ENCODE assay signal across 9 mouse cellular contexts in genomic region chr9:74141864-74142263, GRCm38 (mm10). TPM values are rescaled to one million over a fixed set of nuclear protein-coding genes. Genes with fewer than 3 reads are reported as not detected.
DNase-seq lines count a peak whose midpoint lies in the region; ATAC-seq lines count a peak whose summit lies in the region.
"Had no signal": no experiment of that assay in that cellular context is flagged by ENCODE, and none has a peak within 500 bp of the region (broad histone marks: within the 10 kb centered on the region; RNA-seq: fewer than 3 reads in every experiment).

No protein-coding gene starts in this region.

- no peak overlapping the region for H3K9ac ChIP-seq in kidney, embryonic 16.5 days (replicated peaks; ENCODE audit: low read length)
- H3K9ac ChIP-seq: embryonic facial prominence, embryonic 13.5 days had no signal

- no peaks in the 10 kb centered on the region for H3K9me3 ChIP-seq in kidney, embryonic 16.5 days (ENCODE audit: low read length)
- H3K9me3 ChIP-seq in embryonic facial prominence, embryonic 10.5 days = no peaks in the 10 kb centered on the region
- H3K9me3 ChIP-seq: embryonic facial prominence, embryonic 13.5 days had no signal

- no peak for ATAC-seq in kidney, embryonic 16.5 days (ENCODE audit: low FRiP score, low TSS enrichment)

- H3K27me3 ChIP-seq in kidney, embryonic 16.5 days (ENCODE audit: insufficient read depth, low read length) = no peaks in the 10 kb centered on the region
- H3K27me3 ChIP-seq in embryonic facial prominence, embryonic 10.5 days (replicated peaks; ENCODE audit: low read depth, poor library complexity, severe bottlenecking) = no peaks in the 10 kb centered on the region
- H3K27me3 ChIP-seq: embryonic facial prominence, embryonic 13.5 days had no signal

- intact Hi-C loops in left cerebral cortex, postnatal 4 days (cut with DNase I) = loop anchor here (5.0 kb wide), 1 partner anchor 140 kb away; no protein-coding TSS in a partner anchor

- H3K4me1 ChIP-seq in kidney, embryonic 16.5 days (ENCODE audit: insufficient read depth, low read length) = no peaks in the 10 kb centered on the region
- H3K4me1 ChIP-seq in embryonic facial prominence, embryonic 10.5 days = no peaks in the 10 kb centered on the region
- H3K4me1 ChIP-seq: embryonic facial prominence, embryonic 13.5 days had no signal

- peak; percentile 35 for DNase-seq in kidney, adult 11 months
- peak; percentile 49 to 62 for DNase-seq in adrenal gland, postnatal 36 days
- peak; percentile 62 for DNase-seq in embryonic facial prominence, embryonic 10.5 days (ENCODE audit: low spot score)
- peak; percentile 69 for DNase-seq in induced T-regulatory cell, adult 2 months (ENCODE audit: low read depth)
- peak; percentile 66 for DNase-seq in left cerebral cortex, postnatal 4 days
- DNase-seq in neural tube, embryonic 10.5 days (ENCODE audit: extremely low spot score, low spot score) = peak; percentile 66
- peak; percentile 9 for DNase-seq in thymus, postnatal 25 days

- H3K4me3 ChIP-seq in kidney, embryonic 16.5 days (ENCODE audit: low read length) = no peak overlapping the region
- H3K4me3 ChIP-seq in embryonic facial prominence, embryonic 10.5 days = no peak overlapping the region
- H3K4me3 ChIP-seq: embryonic facial prominence, embryonic 13.5 days had no signal

- H3K27ac ChIP-seq in kidney, embryonic 16.5 days (ENCODE audit: low read length) = no peak overlapping the region
- H3K27ac ChIP-seq in embryonic facial prominence, embryonic 10.5 days (replicated peaks) = no peak overlapping the region
- H3K27ac ChIP-seq: embryonic facial prominence, embryonic 13.5 days had no signal

- H3K4me2 ChIP-seq in kidney, embryonic 16.5 days (replicated peaks; ENCODE audit: low read depth, low read length) = no peak overlapping the region
- H3K4me2 ChIP-seq: embryonic facial prominence, embryonic 13.5 days had no signal

- no peaks in the 10 kb centered on the region for H3K36me3 ChIP-seq in kidney, embryonic 16.5 days (ENCODE audit: insufficient read depth, low read length)
- no peaks in the 10 kb centered on the region for H3K36me3 ChIP-seq in embryonic facial prominence, embryonic 10.5 days (replicated peaks)
- H3K36me3 ChIP-seq: embryonic facial prominence, embryonic 13.5 days had no signal

- 4% methylated on average over 3 of the region's 3 CpGs for WGBS in kidney, embryonic 16.5 days
- 7% methylated on average over 3 of the region's 3 CpGs for WGBS in embryonic facial prominence, embryonic 10.5 days

RNA-seq across cellular contexts. Expression of gene Wdr72, which starts 31.7 kb away (rescaled TPM):
- 2.2 TPM in 2 replicates for polyA plus RNA-seq in kidney, embryonic 16.5 days (2015; fragmentation: Nextera tagmentation; extraction: Ambion mirVana)
- not detected for total RNA-seq in adrenal gland, postnatal 36 days (2021)
- 0.26 and 0.36 TPM in 2 replicates for polyA plus RNA-seq in embryonic facial prominence, embryonic 10.5 days (2016; fragmentation: Nextera tagmentation; extraction: Ambion mirVana)
- under 1 TPM in 1 of 2 experiments, not detected in 1; 0.08 TPM for total RNA-seq in left cerebral cortex, postnatal 4 days (2021)

Comparison
In these comparisons a context has a peak if more than half of its experiments do, and no peak if none do; other contexts are left out.
1. DNase-seq: peak in every context shown above with its lines; median percentile 69 in induced T-regulatory cell, adult 2 months; 66 in left cerebral cortex, postnatal 4 days; 66 in neural tube, embryonic 10.5 days; 62 in embryonic facial prominence, embryonic 10.5 days; 56 in adrenal gland, postnatal 36 days; 35 in kidney, adult 11 months; 9 in thymus, postnatal 25 days.